Mouse (Mus musculus): ENCODE results near the gene Tiparp.

DNA sequence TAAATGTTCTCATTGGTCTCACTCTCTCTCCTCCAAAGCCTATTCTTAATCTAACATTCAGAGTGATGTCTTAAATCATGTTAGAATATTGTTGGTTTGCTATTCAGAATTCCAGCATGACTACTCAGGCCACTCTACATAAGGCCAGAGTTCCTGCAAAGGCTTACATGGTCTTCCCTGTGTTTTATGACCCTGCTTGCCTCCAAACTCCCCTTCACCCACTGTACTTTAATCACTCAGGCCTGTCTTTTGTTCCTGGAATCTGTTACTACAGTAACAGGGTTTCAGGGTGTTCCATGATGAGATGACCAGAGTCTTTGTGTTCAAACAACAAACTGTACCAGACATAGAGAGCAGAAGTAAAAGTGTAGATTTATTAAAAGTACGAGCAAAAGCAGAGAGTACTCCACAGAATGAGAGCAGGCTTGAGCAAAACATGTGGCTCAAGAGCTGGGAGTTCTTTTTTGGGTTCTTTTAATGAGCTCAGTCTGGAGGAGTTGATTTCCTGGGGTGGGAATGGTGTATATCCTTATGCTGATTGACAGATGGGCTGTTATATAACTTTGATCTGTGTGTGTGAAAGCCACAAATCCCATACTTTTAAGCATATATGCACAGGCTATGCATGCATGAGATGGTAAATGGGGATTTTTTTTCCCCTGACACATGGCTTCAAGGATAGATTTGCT lies 39.5 kb upstream of the Tiparp start:
- TF ChIP-seq CTCF (IDR thresholded peaks at IDR 0.05; ENCODE audit: low read depth) (no peak), EP300 (IDR thresholded peaks at IDR 0.05; ENCODE audit: low read depth) (no peak)
